Mouse (Mus musculus) heart, embryonic 14.5 days (tissue): ENCODE measurements around the gene Mrps35. TPM values are rescaled to one million over a fixed set of nuclear protein-coding genes. Genes with fewer than 3 reads are reported as not detected.
A peak's percentile ranks its signal among the peaks of the same experiment; 100 is the strongest.

ENCODE experiments used
- ATAC-seq: fragments of 200-750 bp; cut with Nextera tagmentation; 2 replicates; pipeline ENCODE4 v1.8.0; 2017; ENCODE audit warnings: low read depth, moderate TSS enrichment; ENCODE audit not compliant: insufficient number of reproducible peaks, insufficient read depth, low FRiP score
- H3K27ac ChIP-seq, 2 experiments: fragments of 200-500 bp in 1 of 2; fragments of 300-500 bp in 1 of 2; sonication (generic) in 1 of 2; replicated peaks in 1 of 2; 2 replicates each; pipeline ENCODE4 v1.5.1; 2012 to 2014; ENCODE audit warnings: low read depth in 2 of 2, low read length in 2 of 2, control low read depth in 1 of 2, mild to moderate bottlenecking in 1 of 2, mixed read lengths in 1 of 2; ENCODE audit not compliant: control insufficient read depth in 1 of 2, insufficient read depth in 1 of 2
- H3K27me3 ChIP-seq: fragments of 300-500 bp; sonication (generic); 2 replicates; pipeline ENCODE4 v1.6.1; 2014; ENCODE audit warnings: mild to moderate bottlenecking, low read length, control low read depth; ENCODE audit not compliant: control insufficient read depth, insufficient read depth
- H3K36me3 ChIP-seq: fragments of 300-500 bp; sonication (generic); 2 replicates; pipeline ENCODE4 v1.6.1; 2014; ENCODE audit warnings: mild to moderate bottlenecking, control low read depth, low read length, mixed read lengths; ENCODE audit not compliant: control insufficient read depth, insufficient read depth
- H3K4me1 ChIP-seq, 2 experiments: fragments of 200-500 bp in 1 of 2; fragments of 300-500 bp in 1 of 2; sonication (generic) in 1 of 2; 2 replicates each; pipeline ENCODE4 v1.6.1; 2012 to 2014; ENCODE audit warnings: low read length in 2 of 2, control low read depth in 1 of 2, mixed read lengths in 1 of 2; ENCODE audit not compliant: control insufficient read depth in 2 of 2, insufficient read depth in 2 of 2
- H3K4me2 ChIP-seq: fragments of 300-500 bp; sonication (generic); 2 replicates; pipeline ENCODE4 v1.6.1; 2014; ENCODE audit warnings: mild to moderate bottlenecking, low read length
- H3K4me3 ChIP-seq, 2 experiments: fragments of 200-500 bp in 1 of 2; fragments of 300-500 bp in 1 of 2; sonication (generic) in 1 of 2; 2 replicates each; pipeline ENCODE4 v1.5.1; 2012 to 2014; ENCODE audit warnings: low read length in 2 of 2, mild to moderate bottlenecking in 2 of 2, control low read depth in 1 of 2, low read depth in 1 of 2, moderate library complexity in 1 of 2; ENCODE audit not compliant: control insufficient read depth in 1 of 2, insufficient read depth in 1 of 2
- H3K9ac ChIP-seq: fragments of 300-500 bp; sonication (generic); 2 replicates; pipeline ENCODE4 v1.6.1; 2014; ENCODE audit warnings: mild to moderate bottlenecking, low read length
- H3K9me3 ChIP-seq: fragments of 300-500 bp; sonication (generic); 2 replicates; pipeline ENCODE4 v1.6.1; 2016; ENCODE audit warnings: low read length, control low read depth; ENCODE audit not compliant: control insufficient read depth
- WGBS: fragments of 180-500 bp; shearing (Covaris S2); extraction: QIAGEN DNeasy Blood & Tissue Kit; methylation state at CpG from one replicate; pipeline ENCODE4 v1.1.7; 2014; 5-methylcytosine and 5-hydroxymethylcytosine counted together
- polyA plus RNA-seq: library from polyadenylated mRNA; unstranded; fragments of >200 nt; fragmentation: Nextera tagmentation; extraction: Ambion mirVana; gene quantifications from 2 replicates; pipeline ENCODE4 v1.2.1, GENCODE M21; 2014

The Mrps35 gene
- polyA plus RNA-seq, result 146 and 153 TPM in 2 replicates

DNA sequence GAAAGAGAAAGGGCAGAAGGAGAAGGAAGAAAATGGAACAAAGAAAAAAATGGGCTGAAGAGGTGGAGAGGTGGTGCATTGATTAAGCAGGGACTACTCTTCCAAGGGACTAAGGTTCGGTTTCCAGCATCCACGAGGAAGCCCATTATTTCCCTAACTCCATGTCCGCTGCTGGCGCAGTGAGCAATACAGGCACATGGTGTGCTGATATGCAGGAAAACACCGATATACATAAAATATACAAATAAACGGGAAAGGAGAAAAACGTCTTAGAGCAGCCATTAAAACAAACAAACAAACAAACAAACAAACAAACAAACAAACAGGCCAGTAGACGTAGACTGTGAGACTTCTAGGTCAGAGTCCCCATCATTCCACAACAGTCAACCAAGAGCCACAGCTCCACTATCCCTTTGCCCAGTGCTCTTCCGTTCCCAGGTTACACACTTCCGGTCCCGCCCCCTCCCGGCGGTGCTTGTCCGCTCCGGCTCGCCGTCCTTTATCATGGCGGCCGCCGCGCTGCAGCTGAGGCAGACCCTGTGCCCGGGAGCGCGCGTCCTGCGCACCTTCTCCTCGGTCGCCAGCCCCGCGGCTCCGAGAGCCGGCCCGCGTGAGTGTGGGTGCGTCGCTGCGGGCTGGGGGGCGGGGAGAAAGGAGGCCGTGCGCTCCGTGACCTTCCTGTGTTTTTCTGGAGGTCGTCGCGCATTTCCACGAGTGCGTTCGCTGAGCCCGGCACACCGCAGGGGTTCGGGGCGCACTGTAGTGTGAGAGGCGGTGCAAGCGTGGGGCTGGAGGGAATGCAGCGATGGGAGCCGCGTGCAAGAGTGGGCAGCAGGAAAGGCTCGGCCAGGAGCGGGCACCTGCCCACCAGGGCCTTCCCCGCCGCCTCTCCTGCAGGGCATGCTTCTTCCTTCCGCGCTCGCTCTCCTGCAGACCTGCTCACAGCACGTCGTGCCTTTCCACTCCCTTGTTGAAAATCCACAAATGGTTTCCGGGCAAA lies at the start of gene Mrps35:
Gene Mrps35 (plus strand): TSS at position 474 of the 1,000 bp plus-strand sequence.
- Histone ChIP-seq H3K27me3 (no peaks in the 10 kb centered on the region), H3K4me3 (peak within 1 kb of the TSS; percentile 74 to 92), H3K9ac (peak within 1 kb of the TSS; percentile 97), H3K36me3 (peaks cover 14% of the 10 kb centered on the region), H3K9me3 (no peaks in the 10 kb centered on the region), H3K27ac (peak within 1 kb of the TSS; percentile 86 to 92), H3K4me1 (peaks cover 0 to 13% of the 10 kb centered on the region in 2 experiments; a peak in 3 of 4 replicates), H3K4me2 (peak within 1 kb of the TSS; percentile 80)
- ATAC-seq, result peak; percentile 93
- WGBS, result 4% methylated on average over 65 of the region's 66 CpGs

DNA sequence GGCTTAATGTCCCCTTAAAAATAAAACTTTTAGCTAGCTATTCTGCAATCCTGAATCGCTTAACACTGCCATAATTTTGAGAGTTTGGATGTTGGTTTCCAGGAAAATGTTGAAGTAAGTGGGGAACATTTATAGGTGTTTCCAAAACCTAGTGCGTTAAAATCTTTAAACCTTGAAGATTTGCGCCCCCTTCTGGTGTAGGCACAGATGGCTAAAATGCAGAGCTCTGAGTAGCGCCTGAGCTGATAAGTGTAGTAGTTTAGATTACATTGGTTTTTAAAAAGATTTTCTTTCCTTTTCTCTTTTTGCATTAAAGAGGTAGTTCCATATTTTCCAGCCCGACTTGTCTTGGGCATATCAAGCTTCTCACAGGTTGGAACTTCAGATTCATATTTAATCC lies 48.3 kb upstream of the Mrps35 start:
- no peaks in the 10 kb centered on the region for H3K27me3 ChIP-seq
- H3K36me3 ChIP-seq, result peaks cover 51% of the 10 kb centered on the region
- H3K9me3 ChIP-seq, result no peaks in the 10 kb centered on the region
- no peak overlapping the region for H3K9ac ChIP-seq
- no peak overlapping the region for H3K27ac ChIP-seq
- no peak overlapping the region for H3K4me3 ChIP-seq
- no peak overlapping the region for H3K4me2 ChIP-seq
- 49% methylated on average over 5 of the region's 5 CpGs for WGBS
- ATAC-seq, result no peak
- peaks cover 12 to 15% of the 10 kb centered on the region in 2 experiments; a peak in 3 of 4 replicates for H3K4me1 ChIP-seq

DNA sequence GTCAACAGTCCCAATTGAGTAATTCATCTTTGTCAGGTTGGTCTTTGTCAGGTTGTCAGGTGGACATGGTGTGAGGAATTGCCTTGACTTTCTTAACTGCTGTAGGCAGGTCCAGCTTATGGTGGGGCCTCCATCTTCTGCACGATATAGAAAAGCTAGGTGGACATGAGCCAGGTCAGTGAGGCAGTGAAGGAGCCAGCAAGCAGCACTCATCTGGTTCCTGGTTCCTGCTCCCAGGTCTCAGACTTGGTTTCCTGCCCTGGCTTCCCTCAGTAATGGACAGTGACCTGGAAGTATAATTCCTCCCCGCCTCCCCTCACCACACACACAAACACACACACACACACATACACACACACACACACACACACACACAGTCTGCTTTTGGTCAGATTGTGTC lies 47.2 kb upstream of the Mrps35 start:
- 77% methylated on average over 2 of the region's 2 CpGs for WGBS

DNA sequence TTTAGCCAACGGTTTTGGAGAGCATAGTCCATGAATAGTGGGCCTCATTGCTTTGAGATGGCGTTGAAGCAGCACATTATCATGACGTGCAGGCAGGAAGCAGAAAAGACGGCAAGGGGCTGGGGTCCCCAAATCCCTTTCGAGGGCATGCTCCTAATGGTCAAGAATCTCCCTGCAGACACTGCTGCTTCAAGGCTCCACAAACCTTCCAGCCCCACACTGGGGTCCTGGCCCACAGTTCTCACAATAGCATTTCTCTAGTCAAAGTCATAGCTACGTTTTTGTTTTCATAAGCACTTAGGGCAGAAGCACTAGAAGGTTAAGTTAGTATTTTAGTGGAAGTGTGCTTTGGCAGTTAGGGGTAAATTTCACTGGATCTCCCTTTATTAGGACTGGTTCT lies 46.7 kb upstream of the Mrps35 start:
- Histone ChIP-seq H3K4me2 (no peak overlapping the region), H3K4me1 (peaks cover 11 to 12% of the 10 kb centered on the region in 2 experiments; a peak in 3 of 4 replicates), H3K27ac (no peak overlapping the region), H3K36me3 (peaks cover 59% of the 10 kb centered on the region), H3K9me3 (no peaks in the 10 kb centered on the region), H3K4me3 (no peak overlapping the region), H3K27me3 (no peaks in the 10 kb centered on the region), H3K9ac (no peak overlapping the region)
- no peak for ATAC-seq
- 78% methylated on average over 6 of the region's 6 CpGs for WGBS

More for the DNA sequence above, 47.2 kb upstream of the Mrps35 start:
- no peaks in the 10 kb centered on the region for H3K9me3 ChIP-seq
- no peak overlapping the region for H3K27ac ChIP-seq
- H3K4me3 ChIP-seq, result no peak overlapping the region
- H3K36me3 ChIP-seq, result peaks cover 59% of the 10 kb centered on the region
- no peak overlapping the region for H3K9ac ChIP-seq
- no peaks in the 10 kb centered on the region for H3K27me3 ChIP-seq
- peaks cover 11 to 12% of the 10 kb centered on the region in 2 experiments; a peak in 3 of 4 replicates for H3K4me1 ChIP-seq
- ATAC-seq, result no peak
- H3K4me2 ChIP-seq, result no peak overlapping the region

DNA sequence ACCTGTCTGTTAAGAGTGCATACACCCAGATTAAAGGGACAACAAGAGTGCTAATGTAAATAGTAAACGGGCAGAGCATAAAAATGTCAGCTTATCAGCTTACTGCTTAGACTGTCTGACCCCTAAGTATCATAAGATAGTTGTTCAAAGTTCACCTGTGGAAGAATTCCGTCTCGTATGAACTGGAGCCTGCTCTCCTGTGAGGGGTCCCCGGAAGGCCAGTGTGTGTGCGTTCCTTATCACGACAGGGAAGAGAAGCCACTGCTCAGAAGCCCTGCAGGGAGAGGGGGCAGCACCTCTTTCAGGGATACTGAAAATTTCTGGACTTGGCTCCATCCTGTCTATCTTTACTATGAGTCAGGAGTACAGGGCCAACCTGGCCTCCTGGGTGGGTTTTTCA lies 45.6 kb upstream of the Mrps35 start:
- no peaks in the 10 kb centered on the region for H3K9me3 ChIP-seq
- no peak for ATAC-seq
- H3K4me3 ChIP-seq, result no peak overlapping the region
- no peak overlapping the region for H3K9ac ChIP-seq
- H3K27ac ChIP-seq, result no peak overlapping the region
- H3K4me2 ChIP-seq, result no peak overlapping the region
- H3K36me3 ChIP-seq, result peaks cover 64% of the 10 kb centered on the region
- 55% methylated on average over 6 of the region's 6 CpGs for WGBS
- H3K27me3 ChIP-seq, result no peaks in the 10 kb centered on the region
- peaks cover 11% of the 10 kb centered on the region in 2 experiments; a peak in 3 of 4 replicates for H3K4me1 ChIP-seq

DNA sequence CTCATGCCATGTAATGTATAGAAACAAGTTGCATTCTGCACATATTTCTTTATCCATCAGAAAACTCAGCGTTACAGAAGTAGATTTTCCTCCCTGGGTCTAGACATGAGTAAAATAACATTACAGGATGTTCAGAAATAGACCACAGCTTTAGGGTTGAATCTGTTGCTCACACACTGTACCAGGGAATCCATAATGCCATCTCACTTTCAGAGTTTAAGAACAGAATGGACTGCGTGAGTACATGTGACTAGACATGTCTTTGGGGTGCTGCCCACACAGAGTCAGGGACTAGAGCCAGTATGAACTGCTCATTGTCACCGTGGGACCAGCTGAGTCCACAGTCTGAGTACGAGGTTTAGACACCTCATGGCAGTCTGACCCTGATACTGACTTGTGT lies 43.9 kb upstream of the Mrps35 start:
- no peaks in the 10 kb centered on the region for H3K9me3 ChIP-seq
- no peak overlapping the region for H3K27ac ChIP-seq
- peaks cover 77% of the 10 kb centered on the region for H3K36me3 ChIP-seq
- no peaks in the 10 kb centered on the region for H3K27me3 ChIP-seq
- no peak for ATAC-seq
- WGBS, result 87% methylated on average over 4 of the region's 4 CpGs
- no peak overlapping the region for H3K9ac ChIP-seq
- H3K4me1 ChIP-seq, result no peaks in the 10 kb centered on the region
- H3K4me2 ChIP-seq, result no peak overlapping the region
- no peak overlapping the region for H3K4me3 ChIP-seq

DNA sequence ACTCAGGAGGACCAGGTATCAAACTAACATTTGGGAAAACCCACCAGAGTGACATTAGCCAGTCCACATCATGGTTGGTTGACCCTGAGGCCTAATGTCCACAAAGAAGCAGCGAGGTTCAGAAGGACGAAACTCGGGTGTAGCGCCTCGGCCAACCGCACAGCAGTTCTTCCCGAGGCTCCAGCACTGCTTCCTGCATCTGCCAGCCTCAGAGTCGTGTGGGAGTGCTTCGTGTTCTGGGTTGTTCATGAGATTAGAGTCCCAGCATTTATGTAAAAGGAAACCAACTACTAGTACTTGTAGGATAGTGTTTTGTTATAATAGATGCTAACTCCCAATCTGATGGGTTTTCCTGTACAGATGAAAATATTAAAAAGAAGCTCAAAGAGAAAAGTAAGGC lies 43.3 kb upstream of the Mrps35 start:
- Histone ChIP-seq H3K4me3 (no peak overlapping the region), H3K27me3 (no peaks in the 10 kb centered on the region), H3K4me1 (no peaks in the 10 kb centered on the region), H3K36me3 (peaks cover 81% of the 10 kb centered on the region), H3K9me3 (no peaks in the 10 kb centered on the region), H3K9ac (no peak overlapping the region), H3K4me2 (no peak overlapping the region), H3K27ac (no peak overlapping the region)
- WGBS, result 82% methylated on average over 9 of the region's 9 CpGs
- no peak for ATAC-seq
